Mouse (Mus musculus): ENCODE data around the gene Fam222b. TPM values are rescaled to one million over a fixed set of nuclear protein-coding genes. Genes with fewer than 3 reads are reported as not detected.

Gene Fam222b
- polyA plus RNA-seq, 1 experiment from 2014 or later, result 13.3 TPM

GRCm38 (mm10) chr11:78116146-78116410, 21.6 kb downstream of the Fam222b start:
- Histone ChIP-seq H3K9me3 (replicated peaks; ENCODE audit: low read length) (no peaks in the 10 kb centered on the region), H3K4me1 (replicated peaks; ENCODE audit: insufficient read depth, low read length) (peaks cover 9% of the 10 kb centered on the region; the same call in 1 of the 2 replicates), H3K9ac (ENCODE audit: low read depth, low read length) (peak overlapping the region; percentile 69), H3K27ac (peak overlapping the region; percentile 81), H3K4me3 (replicated peaks; ENCODE audit: low read depth, low read length) (peak overlapping the region; percentile 70), H3K36me3 (ENCODE audit: insufficient read depth, low read length) (no peaks in the 10 kb centered on the region), H3K4me2 (ENCODE audit: low read length) (peak overlapping the region; percentile 81), H3K27me3 (ENCODE audit: insufficient read depth, low read length) (no peaks in the 10 kb centered on the region)
- no peak for TF ChIP-seq CTCF (IDR thresholded peaks at IDR 0.05; ENCODE audit: low read depth)
- DNase-seq (ENCODE audit: low spot score), result no peak
- ATAC-seq (replicated peaks; ENCODE audit: low FRiP score, low read depth), result no peak
- 16% methylated on average over 5 of the region's 5 CpGs for WGBS

GRCm38 (mm10) chr11:78118467-78118866, 24.0 kb downstream of the Fam222b start:
- Histone ChIP-seq H3K4me3 (replicated peaks; ENCODE audit: low read depth, low read length) (no peak overlapping the region), H3K36me3 (ENCODE audit: insufficient read depth, low read length) (no peaks in the 10 kb centered on the region), H3K4me1 (replicated peaks; ENCODE audit: insufficient read depth, low read length) (peaks cover 9% of the 10 kb centered on the region; the same call in 1 of the 2 replicates), H3K9ac (ENCODE audit: low read depth, low read length) (no peak overlapping the region), H3K4me2 (ENCODE audit: low read length) (no peak overlapping the region), H3K9me3 (replicated peaks; ENCODE audit: low read length) (no peaks in the 10 kb centered on the region), H3K27ac (no peak overlapping the region), H3K27me3 (ENCODE audit: insufficient read depth, low read length) (no peaks in the 10 kb centered on the region)
- TF ChIP-seq CTCF (IDR thresholded peaks at IDR 0.05; ENCODE audit: low read depth), result no peak
- DNase-seq (ENCODE audit: low spot score), result no peak
- no peak for ATAC-seq (replicated peaks; ENCODE audit: low FRiP score, low read depth)

GRCm38 (mm10) chr11:78119898-78120297, 25.4 kb downstream of the Fam222b start:
- Histone ChIP-seq H3K9ac (ENCODE audit: low read depth, low read length) (no peak overlapping the region), H3K9me3 (replicated peaks; ENCODE audit: low read length) (no peaks in the 10 kb centered on the region), H3K4me1 (replicated peaks; ENCODE audit: insufficient read depth, low read length) (peaks cover 9% of the 10 kb centered on the region; the same call in 1 of the 2 replicates), H3K4me2 (ENCODE audit: low read length) (no peak overlapping the region), H3K27me3 (ENCODE audit: insufficient read depth, low read length) (no peaks in the 10 kb centered on the region), H3K36me3 (ENCODE audit: insufficient read depth, low read length) (no peaks in the 10 kb centered on the region), H3K4me3 (replicated peaks; ENCODE audit: low read depth, low read length) (no peak overlapping the region), H3K27ac (no peak overlapping the region)
- no peak for TF ChIP-seq CTCF (IDR thresholded peaks at IDR 0.05; ENCODE audit: low read depth)
- 63% methylated on average over 8 of the region's 8 CpGs for WGBS
- no peak for ATAC-seq (replicated peaks; ENCODE audit: low FRiP score, low read depth)
- no peak for DNase-seq (ENCODE audit: low spot score)

GRCm38 (mm10) chr11:78121176-78121575, 26.7 kb downstream of the Fam222b start:
- WGBS, result 30% methylated on average over 5 of the region's 5 CpGs

GRCm38 (mm10) chr11:78122815-78123214, 28.4 kb downstream of the Fam222b start:
- Histone ChIP-seq H3K4me1 (replicated peaks; ENCODE audit: insufficient read depth, low read length) (peaks cover 10% of the 10 kb centered on the region; the same call in 1 of the 2 replicates), H3K9me3 (replicated peaks; ENCODE audit: low read length) (no peaks in the 10 kb centered on the region), H3K4me3 (replicated peaks; ENCODE audit: low read depth, low read length) (no peak overlapping the region), H3K27ac (no peak overlapping the region), H3K4me2 (ENCODE audit: low read length) (no peak overlapping the region), H3K36me3 (ENCODE audit: insufficient read depth, low read length) (no peaks in the 10 kb centered on the region), H3K9ac (ENCODE audit: low read depth, low read length) (no peak overlapping the region), H3K27me3 (ENCODE audit: insufficient read depth, low read length) (no peaks in the 10 kb centered on the region)
- WGBS, result 88% methylated on average over 4 of the region's 4 CpGs
- ATAC-seq (replicated peaks; ENCODE audit: low FRiP score, low read depth), result no peak
- no peak for TF ChIP-seq CTCF (IDR thresholded peaks at IDR 0.05; ENCODE audit: low read depth)
- peak; percentile 11 for DNase-seq (ENCODE audit: low spot score)

More at GRCm38 (mm10) chr11:78121176-78121575, 26.7 kb downstream of the Fam222b start:
- no peak overlapping the region for H3K9ac ChIP-seq (ENCODE audit: low read depth, low read length)
- H3K27me3 ChIP-seq (ENCODE audit: insufficient read depth, low read length), result no peaks in the 10 kb centered on the region
- no peaks in the 10 kb centered on the region for H3K9me3 ChIP-seq (replicated peaks; ENCODE audit: low read length)
- no peaks in the 10 kb centered on the region for H3K36me3 ChIP-seq (ENCODE audit: insufficient read depth, low read length)
- H3K27ac ChIP-seq, result no peak overlapping the region
- DNase-seq (ENCODE audit: low spot score), result peak; percentile 47
- peaks cover 9% of the 10 kb centered on the region; the same call in 1 of the 2 replicates for H3K4me1 ChIP-seq (replicated peaks; ENCODE audit: insufficient read depth, low read length)
- H3K4me2 ChIP-seq (ENCODE audit: low read length), result no peak overlapping the region
- H3K4me3 ChIP-seq (replicated peaks; ENCODE audit: low read depth, low read length), result no peak overlapping the region
- no peak for ATAC-seq (replicated peaks; ENCODE audit: low FRiP score, low read depth)
- TF ChIP-seq CTCF (IDR thresholded peaks at IDR 0.05; ENCODE audit: low read depth), result no peak

- no peak overlapping the region for H3K27ac ChIP-seq
- H3K9me3 ChIP-seq (replicated peaks; ENCODE audit: low read length), result no peaks in the 10 kb centered on the region
- H3K36me3 ChIP-seq (ENCODE audit: insufficient read depth, low read length), result no peaks in the 10 kb centered on the region
- no peak overlapping the region for H3K9ac ChIP-seq (ENCODE audit: low read depth, low read length)
- no peak overlapping the region for H3K4me2 ChIP-seq (ENCODE audit: low read length)
- no peaks in the 10 kb centered on the region for H3K27me3 ChIP-seq (ENCODE audit: insufficient read depth, low read length)
- no peak for DNase-seq (ENCODE audit: low spot score)
- no peak for TF ChIP-seq CTCF (IDR thresholded peaks at IDR 0.05; ENCODE audit: low read depth)
- H3K4me1 ChIP-seq (replicated peaks; ENCODE audit: insufficient read depth, low read length), result peaks cover 10% of the 10 kb centered on the region; the same call in 1 of the 2 replicates
- no peak overlapping the region for H3K4me3 ChIP-seq (replicated peaks; ENCODE audit: low read depth, low read length)
- ATAC-seq (replicated peaks; ENCODE audit: low FRiP score, low read depth), result no peak
Observed at GRCm38 (mm10) chr11:78123782-78124181, 29.3 kb downstream of the Fam222b start.

GRCm38 (mm10) chr11:78125691-78126090, 31.2 kb downstream of the Fam222b start:
- Histone ChIP-seq H3K9me3 (replicated peaks; ENCODE audit: low read length) (no peaks in the 10 kb centered on the region), H3K27ac (peak overlapping the region; percentile 64; the same call in 1 of the 2 replicates)

More at GRCm38 (mm10) chr11:78125691-78126090, 31.2 kb downstream of the Fam222b start:
- TF ChIP-seq CTCF (IDR thresholded peaks at IDR 0.05; ENCODE audit: low read depth), result no peak
- no peak for ATAC-seq (replicated peaks; ENCODE audit: low FRiP score, low read depth)
- Histone ChIP-seq H3K9ac (ENCODE audit: low read depth, low read length) (no peak overlapping the region), H3K4me2 (ENCODE audit: low read length) (peak overlapping the region; percentile 21; the same call in 1 of the 2 replicates), H3K4me1 (replicated peaks; ENCODE audit: insufficient read depth, low read length) (peaks cover 7% of the 10 kb centered on the region; the same call in 1 of the 2 replicates), H3K27me3 (ENCODE audit: insufficient read depth, low read length) (no peaks in the 10 kb centered on the region), H3K4me3 (replicated peaks; ENCODE audit: low read depth, low read length) (no peak overlapping the region), H3K36me3 (ENCODE audit: insufficient read depth, low read length) (no peaks in the 10 kb centered on the region)
- peak; percentile 79 for DNase-seq (ENCODE audit: low spot score)
- 32% methylated on average over 6 of the region's 6 CpGs for WGBS

Data from kidney, postnatal 0 days (tissue).